Mouse (Mus musculus): ENCODE measurements at regions not wholly inside any gene's neighbourhood (a gene's known extent, or its start where the extent isn't known, plus 50 kb on each side); places are given as distances from the start of the nearest gene placed in this dataset.
A peak's percentile ranks its signal among the peaks of the same experiment; 100 is the strongest.
"Not testable (repeated sequence)": the region's sequence is repeated elsewhere in the genome, so short reads cannot be mapped to it uniquely, and the experiment has no call there.

DNA sequence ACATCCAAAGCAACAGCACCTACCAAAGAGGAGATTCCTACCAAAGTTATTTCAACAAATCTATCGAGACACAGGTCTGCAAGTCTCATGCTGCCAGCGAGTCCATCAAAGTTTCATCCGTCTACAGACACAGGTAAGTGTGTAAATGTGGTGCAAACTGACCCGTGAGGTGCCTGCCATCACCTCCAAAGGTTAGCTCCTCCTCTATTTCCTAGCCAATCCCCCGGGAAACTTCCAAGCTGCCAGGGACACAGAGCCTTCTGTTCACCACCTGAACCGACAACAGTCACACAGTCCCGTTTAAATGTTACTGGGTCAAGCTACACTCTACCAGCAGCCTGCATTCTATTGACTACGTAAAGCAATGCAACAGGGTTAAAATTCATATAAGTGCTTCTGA, 113.5 kb downstream of the Snurf start:
- DNase-seq (ENCODE audit: extremely low spot score in 1 of 2, low spot score in 2 of 2); intact Hi-C loops (cut with DNase I): not testable (repeated sequence)

DNA sequence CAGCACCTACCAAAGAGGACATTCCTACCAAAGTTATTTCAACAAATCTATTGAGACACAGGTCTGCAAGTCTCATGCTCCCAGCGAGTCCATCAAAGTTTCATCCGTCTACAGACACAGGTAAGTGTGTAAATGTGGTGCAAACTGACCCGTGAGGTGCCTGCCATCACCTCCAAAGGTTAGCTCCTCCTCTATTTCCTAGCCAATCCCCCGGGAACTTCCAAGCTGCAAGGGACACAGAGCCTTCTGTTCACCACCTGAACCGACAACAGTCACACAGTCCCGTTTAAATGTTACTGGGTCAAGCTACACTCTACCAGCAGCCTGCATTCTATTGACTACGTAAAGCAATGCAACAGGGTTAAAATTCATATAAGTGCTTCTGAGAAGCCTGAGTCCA, 146.4 kb downstream of the Snurf start:
- intact Hi-C loops (cut with DNase I), result not testable (repeated sequence)
- peak in 1 of 2 experiments; percentile 17 for DNase-seq (ENCODE audit: extremely low spot score in 1 of 2, low spot score in 2 of 2)

Measured in left cerebral cortex, postnatal 10 days (tissue).